Mouse (Mus musculus) CD4-positive, CD25-positive, alpha-beta regulatory T cell, adult 4 months (primary cell): ENCODE results near the gene Kdm6b. TPM values are rescaled to one million over a fixed set of nuclear protein-coding genes. Genes with fewer than 3 reads are reported as not detected.

Source experiments
- ATAC-seq: one replicate; pipeline ENCODE4 v1.8.0; 2017
- polyA plus RNA-seq, 2 experiments: library from polyadenylated mRNA; unstranded; fragments of 100-300 nt; shearing (Covaris generic); gene quantifications; one replicate each; pipeline ENCODE4 v1.2.1; 2017

The Kdm6b gene
- polyA plus RNA-seq, 2 experiments from 2014 or later: 30.7 to 32.6 TPM

DNA sequence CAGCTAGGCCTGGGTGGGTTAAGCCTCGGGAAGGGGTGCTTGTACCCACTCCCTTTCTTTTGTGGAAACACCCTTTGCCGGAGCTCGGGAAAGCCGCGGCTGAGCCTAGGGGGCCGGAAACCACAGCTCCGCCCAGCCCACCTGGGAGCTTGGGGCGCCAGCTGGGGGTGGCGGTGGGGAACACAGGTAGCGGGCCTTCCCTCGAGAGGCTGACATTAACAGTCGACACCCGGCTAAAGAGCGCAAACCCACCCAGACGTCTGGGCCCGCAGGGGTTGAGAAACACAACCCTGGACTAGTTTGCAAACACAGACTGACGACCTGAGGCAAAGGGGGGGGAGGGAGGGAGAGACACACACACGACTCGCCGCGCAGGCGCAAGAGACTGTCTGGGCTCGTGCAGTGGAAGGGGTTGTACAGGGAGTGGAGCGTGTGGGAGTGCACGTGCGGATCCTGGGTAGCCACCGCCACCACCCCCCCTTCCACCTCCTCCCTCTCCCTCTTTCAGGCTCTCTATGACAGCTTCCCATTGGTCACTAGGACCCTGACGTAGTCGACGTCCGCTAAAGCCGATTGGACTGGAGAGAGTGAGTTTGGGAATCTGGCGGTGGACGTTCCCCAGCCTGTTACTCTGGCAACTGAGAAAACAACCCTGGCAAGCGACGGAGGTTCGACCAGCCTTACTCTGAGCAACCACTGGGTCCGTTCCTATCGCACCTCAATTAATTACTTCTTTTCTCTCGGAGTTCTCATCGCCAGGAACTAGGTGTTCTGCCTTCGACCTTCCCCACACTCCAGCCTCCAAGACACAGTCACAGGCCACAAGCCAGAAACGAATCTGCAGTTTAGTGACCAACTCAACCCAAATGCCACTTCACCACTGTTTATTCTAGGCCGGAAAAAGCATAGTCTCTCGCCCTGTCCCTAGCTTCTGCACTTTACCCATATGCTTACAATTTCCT is 5.3 kb upstream of the Kdm6b start:
- peak; percentile 60 for ATAC-seq

DNA sequence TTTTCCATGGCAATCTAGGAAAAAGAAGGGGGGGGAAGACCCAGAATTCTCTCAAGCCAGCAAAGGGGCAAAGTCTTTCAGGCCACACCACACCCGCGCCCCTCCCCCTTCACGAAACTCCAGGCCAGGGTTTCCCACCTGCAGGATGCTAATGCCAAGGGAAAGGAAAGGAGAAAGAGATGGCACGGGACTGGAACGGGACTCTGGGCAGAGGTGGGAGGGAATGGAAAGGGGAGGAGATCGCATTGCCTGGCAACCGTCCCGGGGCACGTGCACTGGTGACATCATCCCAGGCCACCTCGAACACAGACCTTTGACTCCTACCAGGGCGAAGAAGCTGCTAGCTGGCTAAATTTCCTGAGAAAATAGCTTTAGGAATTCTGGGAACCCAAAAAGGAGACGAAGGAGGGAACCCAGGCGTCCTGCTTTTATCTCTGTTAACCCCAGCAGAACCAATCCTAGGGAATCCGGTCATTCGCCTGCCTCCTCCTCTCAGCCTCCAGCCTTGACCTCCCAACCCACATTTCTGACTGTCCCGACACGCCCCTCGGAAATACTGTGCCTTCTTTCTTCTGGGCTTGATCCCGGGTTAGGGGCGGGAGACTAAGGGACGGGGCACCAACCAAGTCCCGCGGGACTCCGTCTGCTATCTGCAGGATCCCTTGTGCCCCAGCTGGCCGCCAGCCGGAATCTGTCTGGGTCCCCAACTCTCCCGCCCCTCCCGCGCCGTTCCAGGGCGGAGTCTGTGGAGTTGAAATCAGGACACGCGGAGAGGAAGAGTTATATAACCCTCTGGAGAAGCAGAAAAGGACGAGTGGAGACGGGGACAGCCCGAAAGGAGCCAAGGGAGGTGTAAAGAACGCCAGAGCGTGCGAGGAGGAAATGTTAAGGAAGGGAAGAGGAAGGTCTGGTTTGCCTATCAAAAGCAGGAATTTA is 4.2 kb upstream of the Kdm6b start:
- ATAC-seq: peak; percentile 22

DNA sequence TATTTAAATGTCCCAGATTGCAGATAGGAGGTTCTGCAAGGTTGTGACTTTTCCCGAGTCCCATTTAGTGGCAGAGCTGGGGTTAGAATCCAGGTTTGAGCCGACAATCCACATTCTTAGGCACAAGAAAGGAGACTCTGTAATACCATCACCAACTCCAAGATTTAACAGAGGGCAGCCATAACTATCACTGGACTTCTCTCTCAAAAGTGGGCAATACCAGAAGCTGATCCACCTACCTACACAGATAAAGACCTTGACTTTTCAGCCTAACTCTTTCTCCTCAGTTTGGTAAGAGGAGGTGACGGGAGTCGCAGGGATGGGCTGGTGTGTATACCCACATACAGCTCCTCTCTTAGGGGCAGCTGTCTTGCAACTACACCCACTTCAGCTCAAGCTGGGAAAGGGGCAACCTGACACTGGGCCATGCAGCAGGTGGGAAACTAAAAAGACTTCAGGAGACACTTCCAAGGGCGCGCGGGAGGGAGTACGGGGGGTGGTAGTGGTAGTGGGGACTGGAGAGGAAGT is 3.5 kb upstream of the Kdm6b start:
- no peak for ATAC-seq

DNA sequence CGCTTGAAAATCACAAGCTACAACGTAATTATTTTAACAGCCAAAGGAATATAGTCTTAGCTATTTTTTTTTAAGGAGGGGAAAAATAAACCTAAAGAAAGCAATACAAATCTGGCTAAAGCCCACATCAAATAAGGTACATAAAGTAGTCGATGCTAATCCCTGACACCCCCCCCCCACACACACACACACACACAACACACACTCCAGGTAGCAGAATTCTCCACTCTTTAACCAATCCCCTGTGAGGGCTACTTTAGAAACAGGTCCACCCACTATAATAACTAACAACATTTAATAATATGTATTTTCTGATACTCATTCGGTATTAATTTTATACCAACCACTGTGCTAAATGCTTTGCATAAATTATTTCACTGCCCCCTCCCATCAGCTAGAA is 3.0 kb upstream of the Kdm6b start:
- no peak for ATAC-seq

DNA sequence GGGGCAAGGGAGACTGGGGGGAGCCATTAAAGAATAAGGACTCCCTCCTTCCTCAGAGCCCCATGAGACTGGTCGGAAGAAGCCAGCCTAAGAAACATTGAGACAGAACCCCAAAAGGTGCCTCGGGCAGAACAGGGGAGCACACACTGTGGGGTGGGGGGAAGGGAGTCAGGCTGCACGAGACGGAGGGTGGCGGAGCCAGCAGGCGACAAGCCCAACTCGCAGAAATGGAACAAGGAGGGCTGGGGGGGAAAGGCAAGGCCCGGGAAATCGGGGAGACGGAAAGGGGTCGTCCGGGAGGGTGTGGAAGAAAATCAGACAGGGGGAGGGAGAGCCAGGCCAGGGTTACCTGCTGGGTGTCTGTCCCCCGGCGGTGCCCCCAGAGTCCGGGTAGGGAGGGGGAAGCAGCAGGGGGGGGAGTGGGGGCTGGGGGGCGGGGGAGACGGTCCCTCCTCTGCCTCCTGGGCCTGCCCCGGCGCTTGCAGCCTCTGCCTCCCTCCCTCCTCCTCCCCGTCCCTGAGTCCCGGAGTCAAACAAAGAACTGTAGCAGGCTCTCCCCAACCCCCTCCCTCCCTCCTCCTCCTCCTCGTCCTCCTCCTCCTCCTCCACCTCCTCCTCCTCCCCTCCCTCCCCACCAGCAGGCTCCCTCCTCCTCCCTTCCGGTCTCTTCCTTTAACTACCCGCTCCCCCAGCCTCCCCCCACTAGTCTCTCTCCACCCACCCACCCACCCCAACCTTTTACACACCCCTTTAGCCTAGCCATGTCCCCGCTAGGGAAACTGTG is 2.4 kb upstream of the Kdm6b start:
- no peak for ATAC-seq

DNA sequence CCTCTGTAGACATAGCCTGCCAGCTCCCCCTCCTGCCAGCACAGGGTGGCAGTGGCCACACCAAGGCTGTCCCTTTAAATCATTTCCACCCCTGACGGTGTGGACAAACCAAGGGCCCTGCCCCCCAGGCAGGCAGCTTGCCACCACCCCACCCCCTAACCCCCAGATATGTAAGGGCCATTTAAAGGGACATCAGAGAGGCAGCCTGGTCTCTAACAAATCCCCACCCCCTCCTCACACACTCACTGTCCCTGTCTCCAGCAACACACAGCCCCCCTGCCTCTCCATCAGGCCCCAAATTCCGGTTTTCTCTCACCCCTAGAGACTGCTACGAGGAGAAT is 1.8 kb upstream of the Kdm6b start:
- no peak for ATAC-seq

DNA sequence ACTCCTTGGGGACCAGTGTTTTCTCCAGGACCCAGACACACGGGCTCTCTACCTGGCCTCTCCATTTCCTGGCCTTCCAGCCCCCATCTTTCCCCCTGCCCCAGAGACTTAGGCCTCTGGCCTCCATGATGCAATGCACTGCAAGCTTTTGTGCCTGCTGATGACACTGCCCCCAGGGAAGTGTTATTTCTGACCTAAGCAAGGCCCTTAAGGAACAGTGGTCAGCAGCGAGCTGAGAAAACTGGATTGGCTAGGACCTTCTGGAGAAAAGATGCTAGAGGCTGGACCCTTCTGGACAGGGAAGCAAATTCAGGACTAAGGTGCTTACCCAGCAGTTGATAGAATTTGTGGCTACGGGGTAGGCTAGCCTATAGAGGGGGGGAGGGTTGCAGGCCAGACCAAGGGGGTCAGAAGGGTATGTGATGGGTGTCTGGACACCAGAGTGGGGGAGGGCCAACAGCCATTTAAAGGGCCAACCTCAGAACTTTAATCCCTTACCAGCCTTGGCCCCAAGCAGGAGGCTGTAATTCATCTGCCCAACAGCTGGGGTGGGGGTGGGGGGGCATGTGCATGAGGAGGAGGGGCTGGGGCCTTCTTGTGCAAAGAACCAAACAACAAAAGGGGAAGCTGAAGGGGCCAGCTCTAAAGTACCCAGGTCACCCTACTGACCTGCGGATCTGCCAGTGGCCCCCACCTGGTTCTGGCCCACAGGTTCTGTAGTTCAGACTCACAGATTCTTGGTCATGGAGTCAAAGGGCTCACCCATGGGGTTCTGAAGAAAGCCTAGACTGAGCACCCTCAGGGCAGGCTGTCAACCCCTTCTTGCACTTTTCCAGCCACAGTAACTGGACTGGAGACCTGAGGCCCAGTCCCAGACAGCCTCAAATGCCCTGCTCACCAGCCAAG is 1.2 kb upstream of the Kdm6b start:
- no peak for ATAC-seq

DNA sequence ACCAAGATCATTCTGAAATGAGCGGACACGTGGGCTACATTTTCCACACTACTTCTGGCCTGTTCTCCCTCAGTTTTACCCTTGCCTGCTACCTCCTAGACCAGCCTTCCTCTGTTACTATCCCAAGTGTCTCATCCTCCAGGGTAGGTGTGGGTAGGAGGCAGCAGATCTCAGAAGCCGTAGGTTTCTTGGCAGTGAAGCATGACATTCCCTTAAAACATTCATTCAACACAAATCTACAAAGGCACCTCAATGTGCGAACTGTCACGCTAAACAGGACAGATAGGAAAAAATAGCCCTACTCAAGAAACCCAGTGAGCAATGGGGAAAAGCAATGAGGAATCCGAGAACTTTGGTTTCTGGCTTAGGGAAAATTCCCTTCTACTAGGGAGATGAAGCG is 927 bp downstream of the Kdm6b start:
- ATAC-seq: no peak

DNA sequence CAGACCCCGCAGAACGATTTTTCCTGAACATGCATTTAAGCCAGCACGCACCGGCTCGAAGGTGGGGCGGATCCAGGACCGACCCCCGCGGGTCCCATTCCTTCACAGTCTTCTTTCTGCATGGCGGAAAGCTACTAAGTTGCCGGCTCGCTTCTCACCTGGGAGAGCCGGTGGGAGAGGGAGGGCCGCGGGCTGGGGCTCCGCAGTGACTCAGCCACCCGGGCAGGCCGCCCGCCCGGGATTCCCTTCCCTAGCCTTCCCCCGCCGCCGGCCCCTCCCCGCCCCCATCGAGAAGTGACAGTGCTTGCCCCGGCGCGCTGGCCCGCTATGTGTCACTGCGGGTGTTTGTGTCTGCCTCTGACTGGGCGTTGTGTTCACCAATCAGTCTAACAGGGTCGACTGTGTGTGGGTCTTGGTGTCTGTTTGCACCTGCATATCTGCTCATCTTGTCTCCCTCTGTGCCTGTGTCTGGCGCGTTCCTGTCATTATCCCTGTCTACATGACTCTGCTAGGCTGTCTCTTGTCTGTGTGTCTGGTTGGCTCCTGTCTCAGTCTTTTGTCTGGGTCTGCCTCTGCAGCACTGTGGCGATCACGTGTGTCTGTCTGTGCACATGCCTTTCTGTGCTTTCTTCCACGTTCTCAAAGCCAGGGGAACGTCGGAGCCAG is 1.8 kb downstream of the Kdm6b start:
- ATAC-seq: peak; percentile 2

DNA sequence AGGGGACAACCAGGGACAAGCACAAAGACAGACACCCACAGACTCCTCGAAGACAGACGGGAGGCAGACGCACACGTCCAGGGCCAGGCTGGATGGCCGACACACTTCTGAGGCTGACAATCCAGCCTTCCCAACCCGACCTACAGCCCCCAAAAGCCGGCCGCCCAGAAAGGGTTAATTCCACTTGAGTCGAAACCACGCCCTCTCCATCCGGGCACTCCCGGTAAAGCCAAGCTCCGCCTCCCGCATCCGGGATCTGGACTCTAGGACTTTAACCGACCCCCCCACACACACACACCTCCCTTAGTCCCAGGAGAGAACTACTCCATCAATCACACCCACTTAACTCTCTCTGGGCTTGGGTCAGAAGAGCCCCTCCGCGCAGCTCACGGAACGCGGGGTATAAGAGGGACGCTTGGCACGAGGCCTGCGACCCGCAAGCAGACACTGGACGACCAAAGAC is 2.4 kb downstream of the Kdm6b start:
- ATAC-seq: no peak

DNA sequence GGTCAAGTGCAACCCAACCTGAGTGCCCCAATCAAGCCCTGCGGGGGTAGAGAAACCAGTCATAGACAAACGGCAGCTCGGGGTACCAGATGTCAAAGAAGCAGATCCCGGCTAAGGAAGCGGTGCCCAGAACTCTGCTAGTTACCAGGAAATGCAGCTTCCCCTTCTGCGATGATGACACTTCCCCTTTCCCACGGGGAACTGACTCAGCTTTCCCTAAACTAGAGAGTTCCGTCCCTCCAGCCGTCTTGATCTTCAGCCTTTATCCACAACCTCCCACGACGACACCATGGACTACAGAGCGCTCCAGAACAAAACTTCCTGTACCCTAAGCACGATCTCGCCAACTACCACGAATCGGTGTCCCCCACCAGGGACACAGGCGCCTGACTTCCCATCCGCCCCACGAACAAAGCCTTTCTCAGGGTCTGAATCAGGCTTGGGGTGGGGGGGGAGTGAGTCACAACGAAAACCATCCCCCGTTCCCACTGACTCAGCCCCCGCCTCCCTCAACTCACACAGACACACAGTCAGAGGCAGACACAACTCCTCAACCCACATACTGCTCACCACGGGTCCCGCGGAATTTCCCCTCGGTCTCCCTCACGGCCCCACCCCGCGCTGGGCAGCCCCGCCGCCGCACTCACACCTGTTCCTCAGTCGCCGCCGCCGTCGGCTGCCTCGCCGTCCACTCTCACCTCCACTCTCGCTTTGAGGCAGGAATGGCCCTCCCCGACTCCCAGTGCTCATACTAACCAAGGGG is 3.0 kb downstream of the Kdm6b start:
- ATAC-seq: peak; percentile 57

DNA sequence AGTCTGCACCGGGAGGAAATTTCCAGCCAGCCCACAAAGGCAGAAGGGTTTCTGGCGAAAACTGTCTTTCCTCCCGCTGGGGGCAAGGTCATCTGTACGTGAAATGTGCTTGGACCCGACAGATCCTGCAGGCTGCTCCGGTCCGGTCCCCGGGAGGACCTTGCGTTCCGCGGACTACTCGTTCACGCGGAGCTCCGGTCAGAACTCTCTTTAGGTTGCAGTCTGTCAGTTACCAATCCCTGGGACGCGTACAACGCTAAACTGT is 3.5 kb downstream of the Kdm6b start:
- no peak for ATAC-seq

DNA sequence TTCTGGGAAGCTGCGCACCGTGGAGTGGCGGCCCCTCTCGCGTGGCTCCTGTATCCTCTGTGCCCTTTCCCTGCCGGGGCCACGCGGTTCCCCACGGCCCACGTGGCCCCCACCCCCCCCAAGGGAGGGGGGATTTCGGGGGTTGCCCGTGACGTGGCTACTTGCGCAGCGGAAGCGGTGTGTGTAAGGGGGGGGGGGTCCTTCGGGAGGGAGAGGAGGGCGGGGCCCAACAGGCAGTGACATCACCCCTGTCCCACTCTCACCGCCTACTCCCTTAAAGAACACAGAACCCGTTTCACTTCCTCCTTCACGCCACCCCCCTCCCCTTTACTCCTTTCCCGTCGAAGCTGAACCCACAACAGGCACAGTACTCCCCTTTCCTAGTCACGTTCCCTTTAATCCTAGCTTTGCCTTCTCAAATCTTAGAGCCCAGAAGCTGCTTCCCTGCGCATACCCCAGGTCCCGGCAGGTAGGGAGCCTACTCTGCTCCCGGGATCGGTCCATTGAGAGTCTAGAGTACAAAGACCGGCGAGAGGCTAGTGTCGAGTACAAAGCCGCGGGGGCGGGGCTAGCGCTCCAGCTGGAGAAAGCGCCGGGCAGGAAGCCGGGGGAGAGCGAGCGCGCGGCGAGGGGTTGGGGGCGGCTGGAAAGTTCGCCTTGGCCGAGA is 4.0 kb downstream of the Kdm6b start:
- ATAC-seq: peak; percentile 63

DNA sequence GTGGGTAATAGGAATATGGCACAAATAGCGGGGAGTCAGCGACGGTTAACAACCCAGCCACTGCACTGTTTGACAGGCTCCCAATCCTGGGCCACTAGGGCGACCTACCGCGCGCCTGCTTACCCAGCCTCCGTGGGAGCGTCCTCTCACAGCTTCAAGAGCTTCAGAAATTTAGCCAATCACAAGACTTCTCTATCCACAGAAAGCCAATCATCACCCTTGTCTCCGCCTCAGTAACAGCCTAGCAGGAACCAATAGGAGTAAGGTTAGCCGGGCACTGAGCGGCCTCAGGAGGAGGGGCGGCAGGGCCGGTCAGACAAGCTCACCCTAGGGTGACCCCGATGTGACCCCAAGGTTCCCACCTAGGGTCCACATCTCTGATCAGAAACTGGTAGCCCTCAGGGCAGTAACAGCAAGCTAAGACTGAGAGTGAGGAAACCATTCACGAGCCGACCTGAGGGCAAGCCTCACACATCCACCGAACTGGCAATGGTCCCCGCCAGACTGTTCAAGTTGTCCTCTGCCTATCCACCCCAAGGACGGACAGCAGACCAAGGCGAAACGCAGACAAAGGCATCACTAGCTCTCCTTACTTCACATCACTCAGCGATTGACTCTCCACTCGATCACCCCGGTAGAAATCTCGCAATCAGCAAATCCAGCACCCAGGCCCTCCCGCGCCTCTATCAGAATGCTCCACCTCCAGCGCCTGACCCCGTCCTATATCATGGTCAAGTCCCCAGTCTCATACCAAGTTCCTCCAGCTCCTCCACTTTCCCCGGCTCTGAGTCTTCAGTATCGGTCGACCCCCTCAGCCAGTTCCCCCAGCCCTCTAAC is 4.7 kb downstream of the Kdm6b start:
- peak; percentile 64 for ATAC-seq

DNA sequence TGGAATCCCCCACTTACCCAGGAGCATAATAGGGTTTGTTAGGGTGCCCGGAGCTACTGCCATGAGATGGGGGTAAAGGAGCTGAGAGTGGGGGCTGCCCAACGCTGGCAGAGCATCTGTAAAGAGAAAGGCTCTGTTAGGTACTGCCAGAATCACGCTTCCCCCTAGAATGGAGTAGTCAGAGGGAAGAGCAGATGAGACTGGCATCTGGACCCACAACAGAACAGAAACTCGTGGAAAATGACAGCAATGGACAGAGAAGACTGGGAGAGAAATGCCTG is 5.8 kb downstream of the Kdm6b start:
- ATAC-seq: no peak

DNA sequence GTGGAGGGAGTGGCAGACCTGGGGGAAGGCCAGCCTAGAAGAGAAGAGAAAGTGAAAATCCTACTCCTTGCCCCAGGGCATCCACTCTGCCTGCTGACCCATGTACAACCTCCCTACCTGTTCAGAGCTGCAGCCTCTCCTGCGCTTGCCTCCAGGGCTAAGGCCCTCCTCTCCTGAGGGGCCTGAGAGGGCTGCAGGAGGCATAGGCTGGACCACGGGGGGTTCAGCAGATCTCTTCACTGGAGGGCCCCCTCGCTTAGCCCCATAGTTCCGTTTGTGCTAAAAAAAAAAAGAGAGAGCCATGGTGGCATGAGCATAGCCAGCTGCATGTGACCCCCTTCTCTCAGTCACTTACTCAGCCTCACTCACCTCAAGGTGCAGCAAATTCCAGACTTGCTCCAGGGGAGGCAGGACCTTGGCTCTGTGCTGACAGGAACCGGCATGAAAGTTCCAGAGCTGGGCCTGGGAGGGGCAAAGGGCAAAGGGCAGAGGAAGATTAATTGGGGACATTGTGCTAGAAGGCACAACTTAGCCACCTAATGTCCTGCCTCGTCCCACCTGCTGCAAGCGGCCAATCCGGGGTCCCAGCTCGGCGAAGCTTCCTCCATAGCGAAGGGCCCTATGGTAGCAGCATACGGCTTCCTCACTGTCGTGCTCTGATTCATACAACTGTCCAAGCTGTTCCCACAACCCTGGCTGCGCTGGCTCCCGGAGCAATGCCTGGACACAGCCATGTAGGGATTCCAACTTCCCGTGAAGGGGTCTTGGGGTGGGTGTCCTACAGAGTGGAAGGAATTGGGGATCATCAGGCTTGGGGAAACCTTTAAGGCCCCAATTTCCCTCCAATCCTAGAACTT is 6.4 kb downstream of the Kdm6b start:
- ATAC-seq: no peak

DNA sequence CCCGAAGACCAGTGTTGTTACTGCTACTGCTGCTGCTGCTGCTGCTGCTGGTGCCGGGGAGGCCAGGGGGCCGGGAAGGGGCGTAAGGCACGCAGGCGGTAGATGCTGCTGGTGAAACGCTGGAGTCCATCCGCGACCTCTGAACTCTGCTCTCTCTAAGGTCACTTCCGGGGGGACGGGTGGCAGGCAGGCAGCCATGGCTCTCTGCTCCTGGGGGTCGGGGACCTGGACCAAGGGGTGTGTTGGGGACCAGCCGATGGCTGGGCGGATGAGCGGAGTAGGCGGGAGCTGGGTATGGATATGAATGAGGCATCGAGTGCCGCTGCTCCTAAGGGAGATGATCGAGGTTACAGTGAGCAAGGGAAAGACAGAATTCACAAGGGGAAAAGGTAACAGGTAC is 7.2 kb downstream of the Kdm6b start:
- ATAC-seq: no peak
